Mouse (Mus musculus) liver, embryonic 11.5 days (tissue): ENCODE results near the gene Chadl. TPM values are rescaled to one million over a fixed set of nuclear protein-coding genes. Genes with fewer than 3 reads are reported as not detected.
A peak's percentile ranks its signal among the peaks of the same experiment; 100 is the strongest.
"Not testable (repeated sequence)": the region's sequence is repeated elsewhere in the genome, so short reads cannot be mapped to it uniquely, and the experiment has no call there.

Source experiments
- ATAC-seq: fragments of 200-750 bp; cut with Nextera tagmentation; replicated peaks from 2 replicates; pipeline ENCODE4 v1.8.0; 2017; ENCODE audit warnings: moderate number of reproducible peaks, mild to moderate bottlenecking, moderate TSS enrichment, moderate library complexity; ENCODE audit not compliant: low FRiP score
- DNase-seq: peaks from one replicate; pipeline ENCODE4 v3.0.0-alpha.2; 2017; ENCODE audit warnings: low spot score
- H3K27ac ChIP-seq: fragments of 300-500 bp; sonication (generic); 2 replicates; pipeline ENCODE4 v1.5.1; 2014; ENCODE audit warnings: mild to moderate bottlenecking, low read depth, low read length, control low read depth
- H3K27me3 ChIP-seq: fragments of 300-500 bp; sonication (generic); replicated peaks from 2 replicates; pipeline ENCODE4 v1.6.1; 2014; ENCODE audit warnings: low read length, mixed read lengths; ENCODE audit not compliant: control insufficient read depth, insufficient read depth
- H3K36me3 ChIP-seq: fragments of 300-500 bp; sonication (generic); 2 replicates; pipeline ENCODE4 v1.6.1; 2014; ENCODE audit warnings: mild to moderate bottlenecking, low read length, moderate library complexity, mixed read lengths; ENCODE audit not compliant: control insufficient read depth, insufficient read depth
- H3K4me1 ChIP-seq: fragments of 300-500 bp; sonication (generic); replicated peaks from 2 replicates; pipeline ENCODE4 v1.6.1; 2014; ENCODE audit warnings: low read length, mixed read lengths; ENCODE audit not compliant: control insufficient read depth, insufficient read depth
- H3K4me2 ChIP-seq: fragments of 300-500 bp; sonication (generic); 2 replicates; pipeline ENCODE4 v1.6.1; 2014; ENCODE audit warnings: mild to moderate bottlenecking, control low read depth, moderate library complexity
- H3K4me3 ChIP-seq: fragments of 300-500 bp; sonication (generic); 2 replicates; pipeline ENCODE4 v1.5.1; 2014; ENCODE audit warnings: low read depth, low read length, control low read depth
- H3K9ac ChIP-seq: fragments of 300-500 bp; sonication (generic); 2 replicates; pipeline ENCODE4 v1.6.1; 2014; ENCODE audit warnings: low read depth, low read length, control low read depth
- H3K9me3 ChIP-seq: fragments of 300-500 bp; sonication (generic); 2 replicates; pipeline ENCODE4 v1.6.1; 2016; ENCODE audit warnings: low read length, inconsistent platforms, mixed read lengths; ENCODE audit not compliant: control insufficient read depth
- WGBS: fragments of 180-500 bp; shearing (Covaris S2); extraction: QIAGEN DNeasy Blood & Tissue Kit; methylation state at CpG from one replicate; pipeline ENCODE4 v1.1.7; 2014; 5-methylcytosine and 5-hydroxymethylcytosine counted together
- polyA plus RNA-seq: library from polyadenylated mRNA; unstranded; fragments of >200 nt; fragmentation: Nextera tagmentation; extraction: Ambion mirVana; gene quantifications from 2 replicates; pipeline ENCODE4 v1.2.1, GENCODE M21; 2014

Chadl gene
- 0.87 and 1.5 TPM in 2 replicates for polyA plus RNA-seq

GRCm38 (mm10) chr15:81697175-81697574 lies at the start of gene Chadl:
Chadl (minus strand) TSS chr15:81697287.
- H3K4me1 ChIP-seq: peaks cover 10% of the 10 kb centered on the region; the same call in 1 of the 2 replicates
- H3K27me3 ChIP-seq: peaks cover 42% of the 10 kb centered on the region
- H3K9ac ChIP-seq: no peak within 1 kb of the TSS
- H3K9me3 ChIP-seq: no peaks in the 10 kb centered on the region
- H3K36me3 ChIP-seq: no peaks in the 10 kb centered on the region
- ATAC-seq (no peak), DNase-seq (no peak)
- no peak within 1 kb of the TSS for H3K4me3 ChIP-seq
- H3K4me2 ChIP-seq: no peak within 1 kb of the TSS
- 61% methylated on average over 7 of the region's 7 CpGs for WGBS
- no peak within 1 kb of the TSS for H3K27ac ChIP-seq

- Histone ChIP-seq H3K4me1 (peaks cover 12% of the 10 kb centered on the region), H3K9me3 (no peaks in the 10 kb centered on the region), H3K4me2 (peak overlapping the region; percentile 91), H3K4me3 (peak overlapping the region; percentile 79), H3K27me3 (no peaks in the 10 kb centered on the region), H3K36me3 (no peaks in the 10 kb centered on the region), H3K9ac (peak overlapping the region; percentile 94), H3K27ac (peak overlapping the region; percentile 85)
- peak; percentile 53 for ATAC-seq
- WGBS: 1% methylated on average over 33 of the region's 33 CpGs
- peak; percentile 75 for DNase-seq
Observed at GRCm38 (mm10) chr15:81745601-81746114, 48.6 kb upstream of the Chadl start.

DNA sequence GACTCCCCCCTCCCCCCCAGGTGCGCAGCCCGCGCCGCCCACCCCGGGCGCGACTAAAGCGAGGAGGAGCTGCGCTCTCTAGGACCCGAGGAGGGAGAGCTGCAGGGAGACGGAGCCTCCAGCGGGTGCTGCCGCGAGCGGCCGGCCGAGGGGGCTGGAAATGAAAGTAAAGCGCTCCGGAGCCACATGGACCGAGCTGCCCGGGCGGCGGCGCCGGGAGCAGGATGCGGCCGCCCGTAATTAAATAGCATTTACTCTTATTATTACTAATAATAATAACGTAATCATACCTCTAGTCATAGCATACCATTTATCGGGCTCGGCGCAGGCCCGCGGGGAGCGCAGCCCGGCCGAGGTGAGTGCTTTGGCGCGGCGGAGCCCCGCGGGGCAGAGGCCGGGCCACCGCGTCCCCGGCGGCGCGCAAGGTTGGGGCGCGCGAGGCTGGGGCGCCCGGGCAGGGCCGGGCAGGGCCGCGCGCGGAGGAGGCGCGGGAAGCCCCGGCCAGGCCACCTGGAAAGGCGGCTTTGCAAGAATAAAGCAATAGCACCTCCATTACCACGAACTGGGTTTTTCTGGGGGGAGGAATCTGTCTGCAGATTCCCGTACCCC lies 48.0 kb upstream of the Chadl start, which contains the start of the genes Zc3h7b and Rangap1:
Gene Zc3h7b (plus strand): TSS at position 66 of the 609 bp plus-strand sequence.
Gene Rangap1 (minus strand): TSS at position 539 of the 609 bp plus-strand sequence.
- Histone ChIP-seq H3K27ac (peak within 1 kb of the TSS; percentile 85), H3K9ac (peak within 1 kb of the TSS; percentile 94), H3K9me3 (no peaks in the 10 kb centered on the region), H3K36me3 (no peaks in the 10 kb centered on the region), H3K27me3 (no peaks in the 10 kb centered on the region), H3K4me1 (peaks cover 12% of the 10 kb centered on the region), H3K4me3 (peak within 1 kb of the TSS; percentile 79), H3K4me2 (peak within 1 kb of the TSS; percentile 91)
- DNase-seq (peak; percentile 83), ATAC-seq (peak; percentile 81)
- WGBS: under 1% methylated on average over 61 of the region's 65 CpGs

GRCm38 (mm10) chr15:81742368-81742767 lies 45.3 kb upstream of the Chadl start:
- ATAC-seq, H3K9me3 ChIP-seq, H3K9ac ChIP-seq, H3K4me3 ChIP-seq, H3K27ac ChIP-seq, H3K36me3 ChIP-seq, H3K4me2 ChIP-seq, H3K27me3 ChIP-seq, DNase-seq: not testable (repeated sequence)
- peaks cover 10% of the 10 kb centered on the region for H3K4me1 ChIP-seq
- 34% methylated on average over 2 of the region's 2 CpGs for WGBS

GRCm38 (mm10) chr15:81739924-81740323 lies 42.8 kb upstream of the Chadl start:
- ATAC-seq (no peak), DNase-seq (no peak)
- H3K36me3 ChIP-seq: no peaks in the 10 kb centered on the region
- no peaks in the 10 kb centered on the region for H3K27me3 ChIP-seq
- no peak overlapping the region for H3K9ac ChIP-seq
- no peak overlapping the region for H3K27ac ChIP-seq
- no peaks in the 10 kb centered on the region for H3K9me3 ChIP-seq
- WGBS: 16% methylated on average over 2 of the region's 2 CpGs
- no peak overlapping the region for H3K4me2 ChIP-seq
- no peak overlapping the region for H3K4me3 ChIP-seq
- H3K4me1 ChIP-seq: peaks cover 6% of the 10 kb centered on the region; the same call in 1 of the 2 replicates

- ATAC-seq: no peak
- no peaks in the 10 kb centered on the region for H3K9me3 ChIP-seq
- 68% methylated on average over 3 of the region's 3 CpGs for WGBS
Observed at GRCm38 (mm10) chr15:81739296-81739695, 42.2 kb upstream of the Chadl start.

GRCm38 (mm10) chr15:81735075-81735474 lies 38.0 kb upstream of the Chadl start:
- H3K4me3 ChIP-seq: no peak overlapping the region
- H3K36me3 ChIP-seq: no peaks in the 10 kb centered on the region
- H3K4me2 ChIP-seq: no peak overlapping the region
- no peaks in the 10 kb centered on the region for H3K27me3 ChIP-seq
- 48% methylated on average over 3 of the region's 3 CpGs for WGBS
- no peaks in the 10 kb centered on the region for H3K9me3 ChIP-seq
- ATAC-seq: no peak
- H3K27ac ChIP-seq: no peak overlapping the region
- no peak for DNase-seq
- H3K4me1 ChIP-seq: no peaks in the 10 kb centered on the region
- H3K9ac ChIP-seq: no peak overlapping the region

More at GRCm38 (mm10) chr15:81739296-81739695, 42.2 kb upstream of the Chadl start:
- Histone ChIP-seq H3K9ac (no peak overlapping the region), H3K4me3 (no peak overlapping the region), H3K27me3 (no peaks in the 10 kb centered on the region), H3K36me3 (no peaks in the 10 kb centered on the region), H3K4me1 (peaks cover 4% of the 10 kb centered on the region; the same call in 1 of the 2 replicates), H3K27ac (no peak overlapping the region), H3K4me2 (no peak overlapping the region)
- no peak for DNase-seq

GRCm38 (mm10) chr15:81729792-81730635 lies 32.9 kb upstream of the Chadl start:
- Histone ChIP-seq H3K4me1 (peaks cover 10% of the 10 kb centered on the region), H3K36me3 (peaks cover 13% of the 10 kb centered on the region), H3K27me3 (no peaks in the 10 kb centered on the region), H3K4me2 (peak overlapping the region; percentile 82), H3K4me3 (peak overlapping the region; percentile 90), H3K9me3 (no peaks in the 10 kb centered on the region), H3K9ac (peak overlapping the region; percentile 96), H3K27ac (peak overlapping the region; percentile 74)
- peak; percentile 98 for DNase-seq
- peak; percentile 99 for ATAC-seq
- 5% methylated on average over 41 of the region's 41 CpGs for WGBS
